Comparison of ENCODE assay signal across 21 mouse cellular contexts in genomic region chr8:107391136-107391516, GRCm38 (mm10). TPM values are rescaled to one million over a fixed set of nuclear protein-coding genes. Genes with fewer than 3 reads are reported as not detected.
DNase-seq lines count a peak whose midpoint lies in the region; ATAC-seq lines count a peak whose summit lies in the region.
"Had no signal": no experiment of that assay in that cellular context is flagged by ENCODE, and none has a peak within 500 bp of the region (broad histone marks: within the 10 kb centered on the region; RNA-seq: fewer than 3 reads in every experiment).

No protein-coding gene starts in this region.

- H3K27me3 ChIP-seq in heart, embryonic 12.5 days (replicated peaks): 0 out of 2 replicates have a peak, but pooled peaks cover 3% of the 10 kb centered on the region
- no peaks in the 10 kb centered on the region for H3K27me3 ChIP-seq in intestine, embryonic 15.5 days (replicated peaks)
- H3K27me3 ChIP-seq: CH12.LX; embryonic facial prominence, embryonic 15.5 days; hindbrain, embryonic 13.5 days had no signal

- H3K36me3 ChIP-seq in heart, embryonic 12.5 days: no peaks in the 10 kb centered on the region
- H3K36me3 ChIP-seq in intestine, embryonic 15.5 days: no peaks in the 10 kb centered on the region
- H3K36me3 ChIP-seq: embryonic facial prominence, embryonic 15.5 days; forebrain, embryonic 10.5 days; hindbrain, embryonic 13.5 days had no signal

- no peak for DNase-seq in heart, postnatal 25 days (ENCODE audit: low spot score)
- peak; percentile 24 for DNase-seq in 416B (ENCODE audit: low read depth)
- no peak for DNase-seq in T-cell, adult 2 months (ENCODE audit: low spot score)
- DNase-seq in spleen, postnatal 10 days (ENCODE audit: low spot score in 2 of 2): no peak
- DNase-seq: adrenal gland, adult 8-10 months; cerebellum, adult 18-20 months; cerebellum, adult 9-11 months; cerebellum, postnatal 36 days; gastrocnemius, adult 2 months; gastrocnemius, postnatal 25 days; heart, postnatal 10 days had no signal

- WGBS in heart, embryonic 12.5 days: 61% methylated on average over 4 of the region's 4 CpGs
- WGBS in intestine, embryonic 15.5 days: 79% methylated on average over 4 of the region's 4 CpGs

- H3K4me3 ChIP-seq in heart, embryonic 12.5 days: no peak overlapping the region
- H3K4me3 ChIP-seq in intestine, embryonic 15.5 days (replicated peaks): no peak overlapping the region
- H3K4me3 ChIP-seq: embryonic facial prominence, embryonic 15.5 days; erythroblast, embryonic 14.5 days; forebrain, embryonic 10.5 days; gastrocnemius, adult 2 months; hindbrain, embryonic 13.5 days had no signal

- intact Hi-C loops in heart, postnatal 25 days (cut with DNase I): no loop called here

- no peak overlapping the region for H3K27ac ChIP-seq in heart, embryonic 12.5 days (ENCODE audit: poor library complexity, severe bottlenecking)
- H3K27ac ChIP-seq in intestine, embryonic 15.5 days: no peak overlapping the region
- H3K27ac ChIP-seq: embryonic facial prominence, embryonic 15.5 days; forebrain, embryonic 10.5 days; gastrocnemius, adult 2 months; hindbrain, embryonic 13.5 days; hindbrain, postnatal 0 days had no signal

- no peak overlapping the region for H3K9ac ChIP-seq in heart, embryonic 12.5 days
- no peak overlapping the region for H3K9ac ChIP-seq in intestine, embryonic 15.5 days
- H3K9ac ChIP-seq: embryonic facial prominence, embryonic 15.5 days; hindbrain, embryonic 13.5 days had no signal

- no peak overlapping the region for H3K4me2 ChIP-seq in heart, embryonic 12.5 days
- no peak overlapping the region for H3K4me2 ChIP-seq in intestine, embryonic 15.5 days (replicated peaks)
- H3K4me2 ChIP-seq: embryonic facial prominence, embryonic 15.5 days; hindbrain, embryonic 13.5 days had no signal

- peaks cover 2% of the 10 kb centered on the region for H3K4me1 ChIP-seq in heart, embryonic 12.5 days (replicated peaks)
- peaks cover 9% of the 10 kb centered on the region for H3K4me1 ChIP-seq in intestine, embryonic 15.5 days (replicated peaks)
- H3K4me1 ChIP-seq: forebrain, embryonic 10.5 days had no signal

- H3K9me3 ChIP-seq in heart, embryonic 12.5 days (replicated peaks): no peaks in the 10 kb centered on the region
- H3K9me3 ChIP-seq in intestine, embryonic 15.5 days: no peaks in the 10 kb centered on the region
- H3K9me3 ChIP-seq: embryonic facial prominence, embryonic 15.5 days; forebrain, embryonic 10.5 days; hindbrain, embryonic 13.5 days had no signal

- ATAC-seq in heart, embryonic 12.5 days (ENCODE audit: insufficient number of reproducible peaks, low FRiP score): peak; percentile 69; the same call in 1 of the 2 replicates
- peak; percentile 46 for ATAC-seq in intestine, embryonic 15.5 days
- 0 out of 2 replicates have a peak, but pooled peaks have one; percentile 28 for ATAC-seq in megakaryocyte-erythroid progenitor cell, adult 5-6 weeks (replicated peaks; ENCODE audit: low FRiP score, low TSS enrichment, poor library complexity, severe bottlenecking)
- ATAC-seq: forebrain, embryonic 14.5 days; hindbrain, postnatal 0 days had no signal

RNA-seq across cellular contexts. Expression of gene Nqo1, which starts 11.9 kb away (rescaled TPM):
- 4.8 and 5.6 TPM in 2 replicates for polyA plus RNA-seq in heart, embryonic 12.5 days (2016; fragmentation: Nextera tagmentation; extraction: Ambion mirVana)
- 10 to 100 TPM; 27.9 to 33.4 TPM for total RNA-seq in heart, postnatal 25 days (2021)
- 14.4 and 18.2 TPM in 2 replicates for polyA plus RNA-seq in intestine, embryonic 15.5 days (2015; fragmentation: Nextera tagmentation; extraction: Ambion mirVana)
- 30.2 TPM in 2 replicates for total RNA-seq in megakaryocyte-erythroid progenitor cell, adult 5-6 weeks (2014; fragmentation: Nextera tagmentation)
- 18.4 and 30.4 TPM in 2 replicates for total RNA-seq in megakaryocyte-erythroid progenitor cell, adult 5-6 weeks (2017)

RNA-seq across cellular contexts. Expression of gene Nob1, which starts 33.7 kb away (rescaled TPM):
- 47.0 and 50.5 TPM in 2 replicates for polyA plus RNA-seq in heart, embryonic 12.5 days (2016; fragmentation: Nextera tagmentation; extraction: Ambion mirVana)
- total RNA-seq in heart, postnatal 25 days (2021): 10 to 100 TPM; 20.5 to 21.2 TPM
- 74.4 and 74.8 TPM in 2 replicates for polyA plus RNA-seq in intestine, embryonic 15.5 days (2015; fragmentation: Nextera tagmentation; extraction: Ambion mirVana)
- 78.1 and 79.8 TPM in 2 replicates for total RNA-seq in megakaryocyte-erythroid progenitor cell, adult 5-6 weeks (2014; fragmentation: Nextera tagmentation)
- total RNA-seq in megakaryocyte-erythroid progenitor cell, adult 5-6 weeks (2017): 46.1 and 50.2 TPM in 2 replicates

RNA-seq across cellular contexts. Expression of gene Wwp2, which starts 45.0 kb away (rescaled TPM):
- polyA plus RNA-seq in heart, embryonic 12.5 days (2016; fragmentation: Nextera tagmentation; extraction: Ambion mirVana): 37.6 and 40.7 TPM in 2 replicates
- total RNA-seq in heart, postnatal 25 days (2021): 10 to 100 TPM; 20.1 to 22.7 TPM
- polyA plus RNA-seq in intestine, embryonic 15.5 days (2015; fragmentation: Nextera tagmentation; extraction: Ambion mirVana): 37.0 and 39.2 TPM in 2 replicates
- total RNA-seq in megakaryocyte-erythroid progenitor cell, adult 5-6 weeks (2014; fragmentation: Nextera tagmentation): 39.4 and 53.2 TPM in 2 replicates
- total RNA-seq in megakaryocyte-erythroid progenitor cell, adult 5-6 weeks (2017): 33.3 and 57.3 TPM in 2 replicates
